Mouse (Mus musculus): ENCODE data around the gene Slc9a8. TPM values are rescaled to one million over a fixed set of nuclear protein-coding genes. Genes with fewer than 3 reads are reported as not detected.

Gene Slc9a8
- total and polyA plus RNA-seq, 3 experiments = 16.7 to 25.8 TPM; not detected in 1

DNA sequence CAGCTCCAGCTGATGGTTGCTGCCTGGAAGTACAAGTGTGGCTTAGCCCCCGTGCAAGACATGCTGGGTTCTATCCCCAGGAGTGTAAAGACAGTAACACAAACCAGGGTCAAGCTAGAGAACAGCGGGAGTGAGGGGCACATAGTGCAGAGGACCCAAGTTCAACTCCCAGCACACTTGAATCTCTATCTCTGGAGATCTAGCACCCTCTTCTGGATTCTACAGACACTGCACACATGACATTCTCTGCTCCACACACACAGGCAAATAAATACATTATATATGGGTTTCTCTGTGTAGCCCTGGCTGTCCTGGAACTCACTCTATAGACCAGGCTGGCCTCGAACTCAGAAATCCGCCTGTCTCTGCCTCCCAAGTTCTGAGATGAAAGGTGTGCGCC is 91.5 kb downstream of the Slc9a8 start:
- no peak overlapping the region for H3K9ac ChIP-seq (ENCODE audit: control insufficient read depth, low read depth, low read length, poor library complexity, severe bottlenecking)
- no peaks in the 10 kb centered on the region for H3K27me3 ChIP-seq (ENCODE audit: control insufficient read depth in 1 of 2, insufficient read depth in 2 of 2, low read length in 2 of 2)
- no peaks in the 10 kb centered on the region for H3K79me2 ChIP-seq (ENCODE audit: control insufficient read depth, insufficient read depth, low read length, poor library complexity)
- peak; percentile 53 for DNase-seq (ENCODE audit: low read depth, low spot score)
- peak; percentile 50 for TF ChIP-seq RAD21 (IDR thresholded peaks at IDR 0.05; ENCODE audit: low read depth, low read length)
- no peak for TF ChIP-seq TAL1 (IDR thresholded peaks at IDR 0.05; ENCODE audit: low read length)
- peak; percentile 43 for TF ChIP-seq SMC3 (IDR thresholded peaks at IDR 0.05; ENCODE audit: low read depth, low read length)
- no peak for TF ChIP-seq ZC3H11A (IDR thresholded peaks at IDR 0.05; ENCODE audit: low read depth, low read length)
- TF ChIP-seq CTCF (IDR thresholded peaks at IDR 0.05 in 2 of 3, conservative IDR thresholded peaks at IDR 0.05 in 1 of 3; ENCODE audit: control insufficient read depth in 1 of 3, insufficient read depth in 1 of 3, low read depth in 2 of 3, low read length in 3 of 3, poor library complexity in 1 of 3, severe bottlenecking in 1 of 3) = peak in 2 of 3 experiments; percentile 41 to 56; a peak in 4 of 6 replicates
- TF ChIP-seq MEF2A (IDR thresholded peaks at IDR 0.05; ENCODE audit: extremely low read depth, insufficient replicate concordance, low read depth, low read length, poor library complexity, severe bottlenecking) = no peak
- H3K4me3 ChIP-seq (ENCODE audit: control insufficient read depth in 1 of 2, insufficient read depth in 1 of 2, low read depth in 2 of 2, low read length in 2 of 2) = no peak overlapping the region
- peaks cover 9 to 25% of the 10 kb centered on the region in 2 experiments for H3K36me3 ChIP-seq (ENCODE audit: control insufficient read depth in 1 of 2, insufficient read depth in 2 of 2, low read length in 2 of 2)
- H3K27ac ChIP-seq (ENCODE audit: control insufficient read depth, low read depth, low read length) = no peak overlapping the region
- peaks cover 4 to 10% of the 10 kb centered on the region in 2 experiments; a peak in 3 of 4 replicates for H3K4me1 ChIP-seq (ENCODE audit: control insufficient read depth in 1 of 2, insufficient read depth in 2 of 2, low read length in 2 of 2)
- H3K9me3 ChIP-seq (replicated peaks; ENCODE audit: insufficient read depth, low read length) = no peaks in the 10 kb centered on the region

DNA sequence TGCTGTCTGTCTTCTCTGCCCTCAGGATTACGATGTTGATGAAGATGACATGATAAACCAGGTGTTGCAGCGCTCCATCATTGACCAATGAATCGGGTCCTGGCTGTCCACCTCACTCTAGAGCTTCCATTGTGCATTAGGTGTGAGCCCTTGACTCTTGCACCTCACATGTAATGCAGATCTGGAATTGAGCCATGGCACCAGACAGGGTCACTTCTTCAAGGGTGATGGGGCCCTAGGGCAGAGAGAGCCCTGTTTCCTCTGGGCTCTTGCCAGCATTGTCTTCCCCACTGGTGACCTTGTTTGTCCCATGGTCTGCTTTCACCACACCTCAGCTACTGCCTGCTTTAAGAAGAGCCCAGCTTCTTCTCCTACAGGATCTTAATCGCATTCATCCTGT is 93.1 kb downstream of the Slc9a8 start:
- no peak for DNase-seq (ENCODE audit: low read depth, low spot score)
- peaks cover 4 to 10% of the 10 kb centered on the region in 2 experiments; a peak in 3 of 4 replicates for H3K4me1 ChIP-seq (ENCODE audit: control insufficient read depth in 1 of 2, insufficient read depth in 2 of 2, low read length in 2 of 2)
- no peak overlapping the region for H3K4me3 ChIP-seq (ENCODE audit: control insufficient read depth in 1 of 2, insufficient read depth in 1 of 2, low read depth in 2 of 2, low read length in 2 of 2)
- no peak overlapping the region for H3K27ac ChIP-seq (ENCODE audit: control insufficient read depth, low read depth, low read length)
- H3K9me3 ChIP-seq (replicated peaks; ENCODE audit: insufficient read depth, low read length) = no peaks in the 10 kb centered on the region
- H3K79me2 ChIP-seq (ENCODE audit: control insufficient read depth, insufficient read depth, low read length, poor library complexity) = no peaks in the 10 kb centered on the region
- no peaks in the 10 kb centered on the region for H3K27me3 ChIP-seq (ENCODE audit: control insufficient read depth in 1 of 2, insufficient read depth in 2 of 2, low read length in 2 of 2)
- TF ChIP-seq TCF12 (IDR thresholded peaks at IDR 0.05; ENCODE audit: low read depth, low read length) = no peak
- TF ChIP-seq CHD1 (IDR thresholded peaks at IDR 0.05; ENCODE audit: low read depth, low read length) = no peak
- TF ChIP-seq NELFE (IDR thresholded peaks at IDR 0.05; ENCODE audit: low read depth, low read length) = no peak
- TF ChIP-seq MAX (IDR thresholded peaks at IDR 0.05; ENCODE audit: low read length) = no peak
- no peak for TF ChIP-seq MYC (IDR thresholded peaks at IDR 0.05; ENCODE audit: low read depth, low read length)
- no peak for TF ChIP-seq ETS1 (IDR thresholded peaks at IDR 0.05; ENCODE audit: low read depth, low read length)
- no peak for TF ChIP-seq ZC3H11A (IDR thresholded peaks at IDR 0.05; ENCODE audit: low read depth, low read length)
- TF ChIP-seq USF1 (IDR thresholded peaks at IDR 0.05; ENCODE audit: low read depth, low read length) = no peak
- TF ChIP-seq MAFK (IDR thresholded peaks at IDR 0.05; ENCODE audit: borderline replicate concordance, low read depth, low read length) = no peak
- TF ChIP-seq TBP (IDR thresholded peaks at IDR 0.05; ENCODE audit: low read depth, low read length) = no peak
- H3K9ac ChIP-seq (ENCODE audit: control insufficient read depth, low read depth, low read length, poor library complexity, severe bottlenecking) = no peak overlapping the region
- peaks cover 9 to 16% of the 10 kb centered on the region in 2 experiments for H3K36me3 ChIP-seq (ENCODE audit: control insufficient read depth in 1 of 2, insufficient read depth in 2 of 2, low read length in 2 of 2)

- no peak overlapping the region for H3K9ac ChIP-seq (ENCODE audit: control insufficient read depth, low read depth, low read length, poor library complexity, severe bottlenecking)
- H3K36me3 ChIP-seq (ENCODE audit: control insufficient read depth in 1 of 2, insufficient read depth in 2 of 2, low read length in 2 of 2) = peaks cover under 1 to 12% of the 10 kb centered on the region in 2 experiments; a peak in 3 of 4 replicates
- no peak for TF ChIP-seq ZMIZ1 (IDR thresholded peaks at IDR 0.05; ENCODE audit: low read depth, low read length)
- TF ChIP-seq MYB (IDR thresholded peaks at IDR 0.05; ENCODE audit: low read depth, low read length) = no peak
- TF ChIP-seq MAFK (IDR thresholded peaks at IDR 0.05; ENCODE audit: borderline replicate concordance, low read depth, low read length) = no peak
- no peak for TF ChIP-seq TAL1 (IDR thresholded peaks at IDR 0.05; ENCODE audit: low read length)
- TF ChIP-seq SMC3 (IDR thresholded peaks at IDR 0.05; ENCODE audit: low read depth, low read length) = no peak
- TF ChIP-seq TBP (IDR thresholded peaks at IDR 0.05; ENCODE audit: low read depth, low read length) = no peak
- no peak for TF ChIP-seq POLR2A (IDR thresholded peaks at IDR 0.05; ENCODE audit: control insufficient read depth in 1 of 2, insufficient read depth in 1 of 2, low read depth in 1 of 2, low read length in 2 of 2, poor library complexity in 1 of 2)
- TF ChIP-seq E2F4 (IDR thresholded peaks at IDR 0.05; ENCODE audit: borderline replicate concordance, low read depth, low read length) = no peak
- no peak for TF ChIP-seq CHD1 (IDR thresholded peaks at IDR 0.05; ENCODE audit: low read depth, low read length)
- TF ChIP-seq MAZ (IDR thresholded peaks at IDR 0.05; ENCODE audit: low read depth, low read length) = no peak
- TF ChIP-seq ETS1 (IDR thresholded peaks at IDR 0.05; ENCODE audit: low read depth, low read length) = no peak
- no peak for TF ChIP-seq ZKSCAN1 (IDR thresholded peaks at IDR 0.05; ENCODE audit: low read depth, low read length)
- TF ChIP-seq HCFC1 (IDR thresholded peaks at IDR 0.05; ENCODE audit: low read depth, low read length) = no peak
- TF ChIP-seq ZNF384 (IDR thresholded peaks at IDR 0.05; ENCODE audit: low read depth, low read length) = no peak
- no peak for TF ChIP-seq GABPA (IDR thresholded peaks at IDR 0.05; ENCODE audit: low read depth, low read length)
- no peak for TF ChIP-seq EP300 (IDR thresholded peaks at IDR 0.05; ENCODE audit: low read depth in 1 of 2, low read length in 2 of 2)
- no peak for TF ChIP-seq USF1 (IDR thresholded peaks at IDR 0.05; ENCODE audit: low read depth, low read length)
- no peak for TF ChIP-seq JUND (IDR thresholded peaks at IDR 0.05; ENCODE audit: low read depth, low read length)
These were observed 94.2 kb downstream of the Slc9a8 start for GRCm38 (mm10) chr2:167515688-167516087.

More at GRCm38 (mm10) chr2:167515688-167516087, 94.2 kb downstream of the Slc9a8 start:
- Histone ChIP-seq H3K4me3 (ENCODE audit: control insufficient read depth in 1 of 2, insufficient read depth in 1 of 2, low read depth in 2 of 2, low read length in 2 of 2) (no peak overlapping the region), H3K9me3 (replicated peaks; ENCODE audit: insufficient read depth, low read length) (no peaks in the 10 kb centered on the region), H3K4me1 (ENCODE audit: control insufficient read depth in 1 of 2, insufficient read depth in 2 of 2, low read length in 2 of 2) (peaks cover 0 to 2% of the 10 kb centered on the region in 2 experiments; a peak in 1 of 4 replicates), H3K27me3 (ENCODE audit: control insufficient read depth in 1 of 2, insufficient read depth in 2 of 2, low read length in 2 of 2) (no peaks in the 10 kb centered on the region), H3K79me2 (ENCODE audit: control insufficient read depth, insufficient read depth, low read length, poor library complexity) (no peaks in the 10 kb centered on the region), H3K27ac (ENCODE audit: control insufficient read depth, low read depth, low read length) (no peak overlapping the region)
- no peak for DNase-seq (ENCODE audit: low read depth, low spot score)
